Mouse (Mus musculus) CH12.LX (cell line): Measurements from ENCODE around the gene Cyp2b19. TPM values are rescaled to one million over a fixed set of nuclear protein-coding genes. Genes with fewer than 3 reads are reported as not detected.
A peak's percentile ranks its signal among the peaks of the same experiment; 100 is the strongest.
"Not testable (repeated sequence)": the region's sequence is repeated elsewhere in the genome, so short reads cannot be mapped to it uniquely, and the experiment has no call there.

Experiments used
- DNase-seq: peaks from one replicate; pipeline ENCODE4 v3.0.0-alpha.2; 2013; ENCODE audit errors: extremely low read depth
- H3K27ac ChIP-seq: 2 replicates; pipeline ENCODE4 v1.5.1; 2012; ENCODE audit warnings: low read depth, mild to moderate bottlenecking, control low read depth, moderate library complexity; ENCODE audit not compliant: insufficient read depth
- H3K27me3 ChIP-seq: replicated peaks from 2 replicates; pipeline ENCODE3; 2012; ENCODE audit warnings: inconsistent platforms
- H3K36me3 ChIP-seq, 2 experiments: replicated peaks in 1 of 2; 2 replicates each; pipeline versions ENCODE3 to v1.6.1; 2012; ENCODE audit warnings: inconsistent platforms in 1 of 2, low read length in 1 of 2, mild to moderate bottlenecking in 1 of 2, mixed read lengths in 1 of 2, moderate library complexity in 1 of 2; ENCODE audit not compliant: control insufficient read depth in 1 of 2, insufficient read depth in 1 of 2
- H3K4me1 ChIP-seq, 2 experiments: 2 replicates each; pipeline ENCODE4 v1.6.1; 2012; ENCODE audit warnings: inconsistent platforms in 1 of 2, moderate library complexity in 1 of 2; ENCODE audit not compliant: insufficient read depth in 2 of 2, control insufficient read depth in 1 of 2
- H3K4me2 ChIP-seq: 2 replicates; pipeline ENCODE4 v1.6.1; 2012; ENCODE audit warnings: low read depth, mild to moderate bottlenecking, control low read depth; ENCODE audit not compliant: poor library complexity, insufficient read depth, severe bottlenecking
- H3K4me3 ChIP-seq, 3 experiments: fragments of 150-350 bp in 1 of 3; sonication (generic) in 1 of 3; replicated peaks in 1 of 3; 2 replicates each; pipeline versions ENCODE3 to v1.5.1; 2011 to 2012; ENCODE audit warnings: low read depth in 2 of 3, low read length in 2 of 3, mild to moderate bottlenecking in 2 of 3, moderate library complexity in 2 of 3, control low read depth in 1 of 3, improper control_type of control experiment in 1 of 3, inconsistent platforms in 1 of 3, mixed read lengths in 1 of 3; ENCODE audit not compliant: poor library complexity in 1 of 3
- H3K79me2 ChIP-seq: replicated peaks from 2 replicates; pipeline ENCODE4 v1.6.1; 2012; ENCODE audit warnings: mild to moderate bottlenecking, moderate library complexity; ENCODE audit not compliant: control insufficient read depth, poor library complexity, insufficient read depth, severe bottlenecking; ENCODE audit errors: extremely low read depth
- H3K9ac ChIP-seq: 2 replicates; pipeline ENCODE4 v1.6.1; 2012; ENCODE audit warnings: low read depth, mild to moderate bottlenecking, control low read depth, moderate library complexity; ENCODE audit not compliant: insufficient read depth
- H3K9me3 ChIP-seq: replicated peaks from 2 replicates; pipeline ENCODE3; 2012; ENCODE audit warnings: low read length, inconsistent platforms, mixed read lengths
- E2F4 ChIP-seq: IDR thresholded peaks from 2 replicates; pipeline ENCODE4 v1.6.1; 2011; ENCODE audit warnings: low read depth, low read length, improper control_type of control experiment; ENCODE audit not compliant: insufficient replicate concordance
- EP300 ChIP-seq: IDR thresholded peaks from 2 replicates; pipeline ENCODE4 v1.6.1; 2011; ENCODE audit warnings: low read length, improper control_type of control experiment
- IRF4 ChIP-seq: IDR thresholded peaks from 2 replicates; pipeline ENCODE4 v1.6.1; 2014; ENCODE audit warnings: low read depth, mild to moderate bottlenecking, inconsistent platforms, low read length, improper control_type of control experiment
- JUN ChIP-seq: IDR thresholded peaks from 2 replicates; pipeline ENCODE4 v1.6.1; 2011; ENCODE audit warnings: low read depth, mild to moderate bottlenecking, low read length, improper control_type of control experiment, moderate library complexity; ENCODE audit not compliant: insufficient read depth
- KAT2A ChIP-seq: IDR thresholded peaks from 2 replicates; pipeline ENCODE4 v1.6.1; 2012; ENCODE audit warnings: low read length, improper control_type of control experiment, inconsistent platforms; ENCODE audit not compliant: insufficient replicate concordance
- MAFK ChIP-seq: IDR thresholded peaks from 2 replicates; pipeline ENCODE4 v1.6.1; 2011; ENCODE audit warnings: low read length, improper control_type of control experiment; ENCODE audit not compliant: insufficient replicate concordance
- MYC ChIP-seq: IDR thresholded peaks from 2 replicates; pipeline ENCODE4 v1.6.1; 2011; ENCODE audit warnings: low read depth, mild to moderate bottlenecking, improper control_type of control experiment, low read length
- NELFE ChIP-seq: IDR thresholded peaks from 2 replicates; pipeline ENCODE4 v1.6.1; 2011; ENCODE audit warnings: low read depth, low read length, improper control_type of control experiment
- POLR2AphosphoS2 ChIP-seq: IDR thresholded peaks from 2 replicates; pipeline ENCODE4 v1.6.1; 2011; ENCODE audit warnings: low read depth, low read length, improper control_type of control experiment
- RCOR1 ChIP-seq: conservative IDR thresholded peaks from 2 replicates; pipeline ENCODE4 v1.6.1; 2012; ENCODE audit warnings: low read depth, mild to moderate bottlenecking, inconsistent platforms, low read length, improper control_type of control experiment
- SIN3A ChIP-seq: IDR thresholded peaks from 2 replicates; pipeline ENCODE4 v1.6.1; 2012; ENCODE audit warnings: low read length, improper control_type of control experiment, inconsistent platforms
- TBP ChIP-seq: conservative IDR thresholded peaks from 2 replicates; pipeline ENCODE4 v1.6.1; 2011; ENCODE audit warnings: low read depth, low read length, improper control_type of control experiment
- TCF12 ChIP-seq: IDR thresholded peaks from 2 replicates; pipeline ENCODE4 v1.6.1; 2014; ENCODE audit warnings: low read depth, mild to moderate bottlenecking, inconsistent platforms, low read length, improper control_type of control experiment
- ZNF384 ChIP-seq: IDR thresholded peaks from 2 replicates; pipeline ENCODE4 v1.6.1; 2012; ENCODE audit warnings: low read depth, low read length, improper control_type of control experiment, inconsistent platforms
- dilution Hi-C: fragments of 300-500 bp; cut with MboI; formaldehyde crosslinking; loops from 2 replicates; pipeline ENCODE4 v1.14.3; 2020; ENCODE audit warnings: low sequenced_read_pairs; ENCODE audit not compliant: extremely low pct_unique_long_range_greater_than_20kb, extremely low pct_ligation_motif_present
- in situ Hi-C: fragments of 300-500 bp; cut with MboI; formaldehyde crosslinking; loops from 3 replicates; pipeline ENCODE4 v1.14.3; 2019; ENCODE audit warnings: low sequenced_read_pairs, low pct_ligation_motif_present, low pct_unique_long_range_greater_than_20kb, mixed read lengths
- polyA plus RNA-seq: library from polyadenylated mRNA; unstranded; fragments of >175 nt; gene quantifications from 2 replicates; pipeline ENCODE4 v1.2.1, GENCODE M21; 2012; ENCODE audit warnings: low read depth; ENCODE audit not compliant: insufficient read length
- total RNA-seq, 2 experiments: library from RNA; depleted of rRNA; stranded (reverse); fragments of 300-350 nt in 1 of 2; fragments of >200 nt in 1 of 2; gene quantifications; 2 replicates each; pipeline ENCODE4 v1.2.3; 2012 to 2014

Gene Cyp2b19
- total and polyA plus RNA-seq, 3 experiments = 0.04 to 0.11 TPM; not detected in 1

GRCm38 (mm10) chr7:26780998-26781766 is 24.2 kb downstream of the Cyp2b19 start:
- Histone ChIP-seq H3K27ac (peak overlapping the region; percentile 74; the same call in 1 of the 2 replicates), H3K4me2 (peak overlapping the region; percentile 92), H3K4me1 (peaks cover 39 to 54% of the 10 kb centered on the region in 2 experiments), H3K36me3 (no peaks in the 10 kb centered on the region), H3K9ac (peak overlapping the region; percentile 21; the same call in 1 of the 2 replicates), H3K27me3 (peaks cover 2% of the 10 kb centered on the region), H3K79me2 (peaks cover 5% of the 10 kb centered on the region; the same call in 1 of the 2 replicates), H3K4me3 (no peak overlapping the region), H3K9me3 (no peaks in the 10 kb centered on the region)
- dilution Hi-C loops = no loop called here
- peak; percentile 51 for DNase-seq
- in situ Hi-C loops = no loop called here
- peak; percentile 13 for TF ChIP-seq EP300
- TF ChIP-seq TCF12 = no peak
- TF ChIP-seq, all 38 proteins: peak for 1

DNA sequence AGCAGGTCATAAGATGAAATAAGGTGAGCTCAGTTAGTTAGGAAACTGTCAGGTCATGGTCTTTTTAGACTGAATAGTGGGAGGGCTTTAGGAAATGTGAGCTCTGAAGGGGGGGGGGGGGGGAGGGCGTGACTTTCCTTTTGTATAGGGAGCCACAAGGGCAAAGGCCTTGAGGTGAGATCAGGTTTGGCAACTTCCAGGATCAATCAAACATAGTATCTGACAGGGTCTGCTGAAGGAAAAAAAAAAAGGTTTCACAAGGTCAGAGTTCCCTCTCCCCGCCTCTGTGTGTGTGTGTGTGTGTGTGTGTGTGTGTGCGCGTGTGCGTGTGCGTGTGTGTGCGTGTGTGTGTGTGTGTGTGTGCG is 24.8 kb downstream of the Cyp2b19 start:
- dilution Hi-C loops = no loop called here
- Histone ChIP-seq H3K27me3 (peaks cover 2% of the 10 kb centered on the region), H3K4me2 (peak overlapping the region; percentile 92; the same call in 1 of the 2 replicates), H3K79me2 (peaks cover 5% of the 10 kb centered on the region; the same call in 1 of the 2 replicates), H3K4me3 (peak overlapping the region in 1 of 3 experiments; percentile 25), H3K9ac (no peak overlapping the region), H3K27ac (no peak overlapping the region), H3K4me1 (peaks cover 37 to 51% of the 10 kb centered on the region in 2 experiments), H3K36me3 (no peaks in the 10 kb centered on the region), H3K9me3 (no peaks in the 10 kb centered on the region)
- no peak for DNase-seq
- no peak for TF ChIP-seq KAT2A
- 0 out of 2 replicates have a peak, but pooled peaks have one; percentile 16 for TF ChIP-seq ZNF384
- in situ Hi-C loops = no loop called here

DNA sequence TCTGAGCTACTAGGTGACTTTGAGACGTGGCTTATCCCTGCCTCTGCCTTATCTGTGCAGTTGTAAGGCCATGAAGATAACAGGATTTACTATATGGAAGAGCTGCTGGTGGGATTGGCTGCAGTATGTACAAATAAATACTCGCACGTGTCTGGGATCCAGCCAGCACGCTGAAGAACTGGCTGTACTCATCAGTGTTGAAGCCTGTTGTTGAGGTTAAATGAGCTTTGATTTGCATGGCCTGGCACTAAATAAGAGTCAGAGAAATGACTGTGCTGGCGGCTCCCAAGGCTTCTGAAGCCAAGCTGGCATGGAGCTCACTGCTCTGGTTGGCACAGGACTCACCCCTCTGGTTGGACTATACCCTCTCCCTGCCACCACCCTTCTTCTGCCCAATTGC is 26.2 kb downstream of the Cyp2b19 start:
- Histone ChIP-seq H3K4me1 (peaks cover 41 to 59% of the 10 kb centered on the region in 2 experiments), H3K4me2 (no peak overlapping the region), H3K27ac (no peak overlapping the region), H3K79me2 (peaks cover 5% of the 10 kb centered on the region; the same call in 1 of the 2 replicates), H3K36me3 (no peaks in the 10 kb centered on the region), H3K9ac (no peak overlapping the region), H3K9me3 (no peaks in the 10 kb centered on the region), H3K4me3 (no peak overlapping the region), H3K27me3 (peaks cover 2% of the 10 kb centered on the region)
- in situ Hi-C loops = no loop called here
- dilution Hi-C loops = no loop called here
- DNase-seq = no peak
- TF ChIP-seq IRF4 (no peak), RCOR1 (no peak), JUN (no peak), MAFK (no peak), MYC (no peak), TBP (no peak), TCF12 (no peak), E2F4 (no peak), NELFE (no peak), SIN3A (no peak), POLR2AphosphoS2 (no peak), ZNF384 (no peak)

DNA sequence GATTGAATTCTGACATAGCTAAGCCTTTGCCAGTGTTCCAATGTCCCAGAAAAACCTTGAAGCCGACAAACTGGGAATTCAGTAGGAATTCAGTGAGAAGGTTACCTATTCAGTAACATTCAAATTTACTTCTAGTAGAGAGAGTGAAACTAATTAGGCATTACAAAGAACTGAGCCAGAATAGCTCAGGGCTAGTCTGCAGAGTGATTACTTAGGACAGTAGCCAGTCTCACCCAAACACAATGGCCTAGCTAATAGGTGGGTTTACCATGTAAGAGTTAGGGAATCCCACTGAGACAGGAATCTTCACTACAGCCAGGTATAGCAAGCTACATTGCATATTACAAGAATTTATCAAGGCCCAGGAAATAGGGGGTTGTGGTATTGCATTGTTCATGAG is 29.1 kb downstream of the Cyp2b19 start:
- H3K27ac ChIP-seq, H3K4me2 ChIP-seq, dilution Hi-C loops, in situ Hi-C loops, H3K9me3 ChIP-seq, H3K36me3 ChIP-seq, H3K4me3 ChIP-seq, H3K9ac ChIP-seq, DNase-seq, H3K79me2 ChIP-seq, H3K27me3 ChIP-seq: not testable (repeated sequence)
- H3K4me1 ChIP-seq = peaks cover 39 to 56% of the 10 kb centered on the region in 2 experiments
